Mouse (Mus musculus): ENCODE results near the gene Pex5l.

The Pex5l gene

GRCm38 (mm10) chr3:33142901-33143461 is at the start of gene Pex5l:
TSS of gene Pex5l (minus strand) at chr3:33143247.
- peak; percentile 39 for DNase-seq (ENCODE audit: low spot score)

GRCm38 (mm10) chr3:33165186-33165585 is 22.1 kb upstream of the Pex5l start:
- DNase-seq (ENCODE audit: low spot score), result no peak

GRCm38 (mm10) chr3:33163821-33164220 is 20.8 kb upstream of the Pex5l start:
- DNase-seq (ENCODE audit: low spot score), result no peak

GRCm38 (mm10) chr3:33143592-33143991 is 545 bp upstream of the Pex5l start:
- DNase-seq (ENCODE audit: low spot score), result no peak

GRCm38 (mm10) chr3:33142398-33142797 is 649 bp downstream of the Pex5l start:
- peak; percentile 3 for DNase-seq (ENCODE audit: low spot score)

GRCm38 (mm10) chr3:33129944-33130343 is 13.1 kb downstream of the Pex5l start:
- DNase-seq (ENCODE audit: low spot score), result no peak

- no peak for DNase-seq (ENCODE audit: low spot score)
These were observed 18.3 kb downstream of the Pex5l start for GRCm38 (mm10) chr3:33124796-33125195.

- no peak for DNase-seq (ENCODE audit: low spot score)
These were observed 37.3 kb downstream of the Pex5l start for GRCm38 (mm10) chr3:33105785-33106184.

GRCm38 (mm10) chr3:33103501-33103900 is 39.5 kb downstream of the Pex5l start:
- DNase-seq (ENCODE audit: low spot score), result no peak

GRCm38 (mm10) chr3:33098550-33099295 is 44.3 kb downstream of the Pex5l start:
- no peak for DNase-seq (ENCODE audit: low spot score)

- no peak for DNase-seq (ENCODE audit: low spot score)
These were observed 49.4 kb downstream of the Pex5l start for GRCm38 (mm10) chr3:33093646-33094045.

- DNase-seq (ENCODE audit: low spot score), result no peak
These were observed 53.0 kb downstream of the Pex5l start for GRCm38 (mm10) chr3:33090001-33090400.

- no peak for DNase-seq (ENCODE audit: low spot score)
These were observed 53.6 kb downstream of the Pex5l start for GRCm38 (mm10) chr3:33089470-33089869.

GRCm38 (mm10) chr3:33088276-33088675 is 54.8 kb downstream of the Pex5l start:
- no peak for DNase-seq (ENCODE audit: low spot score)

- no peak for DNase-seq (ENCODE audit: low spot score)
These were observed 60.2 kb downstream of the Pex5l start for GRCm38 (mm10) chr3:33082806-33083338.

- no peak for DNase-seq (ENCODE audit: low spot score)
These were observed 61.3 kb downstream of the Pex5l start for GRCm38 (mm10) chr3:33081793-33082192.

- DNase-seq (ENCODE audit: low spot score), result no peak
These were observed 63.4 kb downstream of the Pex5l start for GRCm38 (mm10) chr3:33079658-33080057.

GRCm38 (mm10) chr3:33079171-33079570 is 63.9 kb downstream of the Pex5l start:
- no peak for DNase-seq (ENCODE audit: low spot score)

- DNase-seq (ENCODE audit: low spot score), result no peak
These were observed 67.4 kb downstream of the Pex5l start for GRCm38 (mm10) chr3:33075696-33076095.

- no peak for DNase-seq (ENCODE audit: low spot score)
These were observed 68.6 kb downstream of the Pex5l start for GRCm38 (mm10) chr3:33074266-33074981.

GRCm38 (mm10) chr3:33073905-33074265 is 69.2 kb downstream of the Pex5l start:
- DNase-seq (ENCODE audit: low spot score), result no peak

GRCm38 (mm10) chr3:33070771-33071170 is 72.3 kb downstream of the Pex5l start:
- DNase-seq (ENCODE audit: low spot score), result no peak

GRCm38 (mm10) chr3:33068146-33068545 is 74.9 kb downstream of the Pex5l start:
- DNase-seq (ENCODE audit: low spot score), result no peak

Data from testis, postnatal 14 days (tissue).